8 mouse cellular contexts compared by ENCODE assay signal in the genomic region with DNA sequence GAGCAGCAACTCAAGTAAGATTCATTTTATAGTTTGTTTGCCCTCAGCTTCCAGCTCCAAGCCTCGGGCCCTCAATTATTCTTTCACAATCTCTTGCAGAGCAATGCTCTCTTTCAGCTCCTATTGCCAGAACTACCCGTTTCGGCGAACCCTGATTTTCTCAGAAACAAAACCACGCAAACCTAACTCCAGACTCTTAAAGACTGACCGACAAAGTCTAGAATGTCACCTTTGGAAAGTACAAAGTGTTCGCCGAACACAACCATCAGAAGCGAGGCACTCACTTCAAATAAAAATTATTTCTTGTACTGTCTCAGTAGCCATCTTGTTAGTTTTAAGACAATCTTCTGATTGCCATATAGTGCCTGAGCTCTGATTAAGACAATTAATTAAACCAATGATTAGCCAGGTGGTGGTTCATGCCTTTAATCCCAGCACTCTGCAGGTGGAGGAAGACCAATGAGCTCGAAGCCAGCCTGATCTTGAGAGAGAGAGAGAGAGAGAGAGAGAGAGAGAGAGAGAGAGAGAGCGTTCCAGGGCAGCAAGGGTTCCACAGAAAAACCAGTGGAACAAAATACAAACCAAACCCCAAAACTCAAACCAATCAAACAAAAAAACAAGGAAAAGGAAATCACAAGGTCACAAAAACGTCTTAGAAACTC. TPM values are rescaled to one million over a fixed set of nuclear protein-coding genes. Genes with fewer than 3 reads are reported as not detected.
A peak's percentile ranks its signal among the peaks of the same experiment; 100 is the strongest.
DNase-seq lines count a peak whose midpoint lies in the region; ATAC-seq and TF ChIP-seq lines count a peak whose summit lies in the region.

No protein-coding gene starts in this region.

- WGBS in bone marrow, adult 2 months = 41% methylated on average over 12 of the region's 12 CpGs
- WGBS in heart, embryonic 16.5 days = 61% methylated on average over 12 of the region's 12 CpGs
- 69% methylated on average over 12 of the region's 12 CpGs for WGBS in liver, embryonic 12.5 days (ENCODE audit: insufficient replicate concordance)

- no peak for ATAC-seq in heart, embryonic 16.5 days (replicated peaks; ENCODE audit: extremely low read depth, insufficient read depth, low FRiP score)
- no peak for ATAC-seq in liver, embryonic 12.5 days

- H3K4me1 ChIP-seq in bone marrow, adult 2 months (ENCODE audit: control insufficient read depth, insufficient read depth, low read length) = no peaks in the 10 kb centered on the region; the same call in 1 of the 2 replicates
- H3K4me1 ChIP-seq in heart, embryonic 16.5 days (ENCODE audit: control insufficient read depth, insufficient read depth, low read length) = peaks cover 17% of the 10 kb centered on the region
- peaks cover 35% of the 10 kb centered on the region for H3K4me1 ChIP-seq in liver, embryonic 12.5 days

- H3K4me2 ChIP-seq in heart, embryonic 16.5 days (ENCODE audit: low read depth, low read length) = peak overlapping the region; percentile 84
- peak overlapping the region; percentile 95 for H3K4me2 ChIP-seq in liver, embryonic 12.5 days

- no peaks in the 10 kb centered on the region for H3K36me3 ChIP-seq in heart, embryonic 16.5 days (ENCODE audit: control insufficient read depth, insufficient read depth)
- 0 out of 2 replicates have a peak, but pooled peaks cover 3% of the 10 kb centered on the region for H3K36me3 ChIP-seq in liver, embryonic 12.5 days

- peak overlapping the region; percentile 99 for H3K9ac ChIP-seq in heart, embryonic 16.5 days (ENCODE audit: low read length)
- peak overlapping the region; percentile 78 for H3K9ac ChIP-seq in liver, embryonic 12.5 days

- TF ChIP-seq POLR2A in bone marrow, adult 2 months (IDR thresholded peaks at IDR 0.05; ENCODE audit: borderline replicate concordance, control insufficient read depth, low read depth, low read length) = no peak

- H3K27ac ChIP-seq in bone marrow, adult 2 months (ENCODE audit: control insufficient read depth, insufficient read depth, low read depth, low read length, poor library complexity) = peak overlapping the region; percentile 87
- H3K27ac ChIP-seq in heart, embryonic 16.5 days (ENCODE audit: low read length) = peak overlapping the region; percentile 92
- H3K27ac ChIP-seq in liver, embryonic 12.5 days = peak overlapping the region; percentile 79; the same call in 1 of the 2 replicates

- intact Hi-C loops in gastrocnemius, postnatal 36 days (cut with DNase I) = no loop called here

- peak overlapping the region; percentile 91 for H3K4me3 ChIP-seq in bone marrow, adult 2 months (replicated peaks; ENCODE audit: control insufficient read depth, low read depth, low read length)
- peak overlapping the region; percentile 93 for H3K4me3 ChIP-seq in heart, embryonic 16.5 days (ENCODE audit: low read length)
- H3K4me3 ChIP-seq in liver, embryonic 12.5 days = peak overlapping the region; percentile 71

- no peaks in the 10 kb centered on the region for H3K9me3 ChIP-seq in heart, embryonic 16.5 days (replicated peaks; ENCODE audit: control insufficient read depth, low read length)
- H3K9me3 ChIP-seq in liver, embryonic 12.5 days (replicated peaks) = no peaks in the 10 kb centered on the region

- no peak for TF ChIP-seq CTCF in bone marrow, adult 2 months (IDR thresholded peaks at IDR 0.05; ENCODE audit: control insufficient read depth, insufficient read depth, low read length)

- DNase-seq in kidney, adult 11 months = peak; percentile 14
- DNase-seq in kidney, postnatal 14 days = no peak
- no peak for DNase-seq in ovary, adult 18-20 months (ENCODE audit: low spot score)
- DNase-seq in gastrocnemius, postnatal 36 days = no peak
- no peak for DNase-seq in thymus, postnatal 0 days (ENCODE audit: low spot score)

- no peaks in the 10 kb centered on the region for H3K27me3 ChIP-seq in heart, embryonic 16.5 days (ENCODE audit: control insufficient read depth, insufficient read depth, low read length)
- H3K27me3 ChIP-seq in liver, embryonic 12.5 days (replicated peaks) = no peaks in the 10 kb centered on the region

RNA-seq across cellular contexts. Expression of a gene that starts 0.7 kb away (rescaled TPM):
- 22.7 and 23.0 TPM in 2 replicates for polyA plus RNA-seq in bone marrow, adult 2 months (2011; ENCODE audit: insufficient read depth, insufficient read length, low replicate concordance, missing spikeins)
- polyA plus RNA-seq in heart, embryonic 16.5 days (2015; fragmentation: Nextera tagmentation; extraction: Ambion mirVana) = 220 and 242 TPM in 2 replicates
- 47.9 and 49.4 TPM in 2 replicates for polyA plus RNA-seq in liver, embryonic 12.5 days (2016; fragmentation: Nextera tagmentation; extraction: Ambion mirVana)
- total RNA-seq in gastrocnemius, postnatal 36 days (2021) = 100 to 1,000 TPM in 1 of 2 experiments, 10 to 100 TPM in 1; 95.2 to 122 TPM
- 88.6 and 99.1 TPM in 2 replicates for polyA plus RNA-seq in thymus, postnatal 0 days (2015; fragmentation: Nextera tagmentation; extraction: Ambion mirVana)
